Mouse (Mus musculus): ENCODE measurements at regions not wholly inside any gene's neighbourhood (a gene's known extent, or its start where the extent isn't known, plus 50 kb on each side); places are given as distances from the start of the nearest gene placed in this dataset.

DNA sequence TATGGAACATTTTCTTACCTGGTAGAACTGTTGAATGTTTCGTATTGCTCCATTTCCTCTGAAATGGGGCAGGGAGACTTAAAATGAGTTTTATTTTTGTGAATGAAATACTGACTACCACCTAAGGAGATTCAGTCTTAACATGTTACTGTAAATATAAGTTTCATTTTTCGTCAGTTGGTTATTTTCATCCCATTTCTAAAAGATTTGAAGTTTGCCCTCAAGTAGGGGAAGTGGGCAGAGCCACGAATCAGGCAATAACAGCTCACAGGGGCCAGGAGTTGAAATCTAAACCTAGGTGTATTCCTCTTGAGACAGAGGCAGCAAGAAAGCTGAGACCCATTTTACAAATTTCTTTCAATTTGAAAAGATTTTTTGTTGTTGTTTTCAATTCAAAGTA, 88.6 kb upstream of the Ahr start:
- no peak for DNase-seq (ENCODE audit: low spot score in 2 of 2)

GRCm38 (mm10) chr12:35614885-35615284, 80.0 kb upstream of the Ahr start:
- DNase-seq (ENCODE audit: low spot score in 2 of 2) = no peak

DNA sequence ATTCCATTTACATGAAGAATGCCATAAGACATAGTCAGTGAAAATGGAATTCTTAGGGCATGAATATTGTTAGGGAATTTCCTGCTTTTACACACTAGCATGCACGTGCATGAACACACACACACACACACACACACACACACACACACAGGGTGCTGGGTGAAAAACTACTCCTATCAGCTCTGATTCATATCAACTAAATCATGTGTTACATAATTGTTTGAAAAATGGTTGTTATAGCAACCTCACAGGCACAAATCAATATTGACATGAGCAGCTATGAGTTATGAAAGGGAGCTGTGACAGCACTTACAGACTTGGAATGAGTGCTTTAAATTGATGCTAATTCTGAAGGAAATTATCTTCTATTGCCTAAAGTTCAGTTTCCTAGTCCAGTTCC, 72.8 kb upstream of the Ahr start:
- DNase-seq (ENCODE audit: low spot score in 2 of 2) = no peak

DNA sequence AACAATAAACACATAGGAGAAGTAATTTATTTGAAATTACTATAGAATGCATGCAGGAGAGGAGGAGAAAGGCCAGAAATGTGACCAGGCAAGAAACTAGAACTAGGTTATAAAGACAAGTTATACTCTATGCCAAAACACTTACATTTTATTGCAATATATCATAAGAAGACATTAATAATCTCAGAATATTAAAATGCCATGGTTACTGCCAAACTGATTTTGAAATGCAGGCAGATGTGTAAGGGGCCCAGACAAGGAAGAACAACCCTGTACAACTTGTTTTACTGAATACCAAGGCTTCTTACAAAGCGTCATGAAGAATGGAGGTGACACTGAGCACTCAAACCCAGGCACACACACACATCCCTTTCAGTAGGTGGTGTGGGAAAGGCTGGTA, 68.9 kb upstream of the Ahr start:
- no peak for DNase-seq (ENCODE audit: low spot score in 2 of 2)

DNA sequence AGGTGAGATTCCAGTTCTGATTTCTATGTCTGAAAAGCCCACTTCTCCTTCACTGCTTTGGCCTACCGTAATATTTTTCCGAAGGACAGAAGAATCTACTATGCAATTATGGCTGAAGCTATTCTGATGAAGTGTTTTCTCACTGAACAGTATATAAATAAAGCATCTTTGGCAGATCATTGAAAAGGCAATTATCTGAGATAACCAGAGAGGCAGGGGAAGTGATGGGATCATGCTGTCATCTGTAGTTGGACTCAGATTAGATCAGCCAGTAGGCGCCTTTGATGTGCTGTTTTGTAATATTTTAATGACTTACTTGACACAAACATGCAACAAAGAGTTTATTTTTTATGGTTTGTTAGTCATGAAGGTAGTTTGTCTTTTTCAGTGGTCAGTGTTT, 67.8 kb upstream of the Ahr start:
- no peak for DNase-seq (ENCODE audit: low spot score in 2 of 2)

- DNase-seq (ENCODE audit: low spot score in 2 of 2) = no peak
These were observed 63.5 kb upstream of the Ahr start for GRCm38 (mm10) chr12:35598298-35598697.

- DNase-seq (ENCODE audit: low spot score in 2 of 2) = no peak
These were observed 58.0 kb upstream of the Ahr start for GRCm38 (mm10) chr12:35592866-35593265.

Data from right cerebral cortex, adult 2 months (tissue).